Mouse (Mus musculus): ENCODE data around the gene Edc3.

The Edc3 gene

GRCm38 (mm10) chr9:57708068-57708719 is at the start of gene Edc3:
Edc3 (plus strand) TSS chr9:57708540.
- DNase-seq = peak; percentile 90

GRCm38 (mm10) chr9:57658970-57659369 is 49.4 kb upstream of the Edc3 start:
- DNase-seq = no peak

GRCm38 (mm10) chr9:57659774-57660173 is 48.6 kb upstream of the Edc3 start:
- DNase-seq = peak; percentile 65

GRCm38 (mm10) chr9:57660501-57660900 is 47.8 kb upstream of the Edc3 start:
- DNase-seq = no peak

- DNase-seq = no peak
Observed at GRCm38 (mm10) chr9:57661552-57661951, 46.8 kb upstream of the Edc3 start.

- no peak for DNase-seq
Observed at GRCm38 (mm10) chr9:57664616-57665015, 43.7 kb upstream of the Edc3 start.

- no peak for DNase-seq
Observed at GRCm38 (mm10) chr9:57666536-57666935, 41.8 kb upstream of the Edc3 start.

- no peak for DNase-seq
Observed at GRCm38 (mm10) chr9:57667136-57667535, 41.2 kb upstream of the Edc3 start.

- DNase-seq = no peak
Observed at GRCm38 (mm10) chr9:57667817-57668216, 40.5 kb upstream of the Edc3 start.

GRCm38 (mm10) chr9:57668277-57668676 is 40.1 kb upstream of the Edc3 start:
- DNase-seq = no peak

GRCm38 (mm10) chr9:57669566-57669965 is 38.8 kb upstream of the Edc3 start:
- DNase-seq = no peak

- DNase-seq = no peak
Observed at GRCm38 (mm10) chr9:57671037-57671436, 37.3 kb upstream of the Edc3 start.

GRCm38 (mm10) chr9:57671500-57671899 is 36.8 kb upstream of the Edc3 start:
- no peak for DNase-seq

- no peak for DNase-seq
Observed at GRCm38 (mm10) chr9:57681411-57681810, 26.9 kb upstream of the Edc3 start.

GRCm38 (mm10) chr9:57683520-57683919 is 24.8 kb upstream of the Edc3 start, which contains the start of gene Cyp1a2:
Cyp1a2 (minus strand) TSS chr9:57683703.
- no peak for DNase-seq

GRCm38 (mm10) chr9:57686011-57686410 is 22.3 kb upstream of the Edc3 start:
- no peak for DNase-seq

GRCm38 (mm10) chr9:57687751-57688150 is 20.6 kb upstream of the Edc3 start, which contains the start of gene Cyp1a1:
Cyp1a1 (plus strand) TSS chr9:57687928.
- no peak for DNase-seq

GRCm38 (mm10) chr9:57688158-57688557 is 20.2 kb upstream of the Edc3 start:
- peak; percentile 18 for DNase-seq

- no peak for DNase-seq
Observed at GRCm38 (mm10) chr9:57688606-57689005, 19.7 kb upstream of the Edc3 start.

- no peak for DNase-seq
Observed at GRCm38 (mm10) chr9:57694108-57694507, 14.2 kb upstream of the Edc3 start.

GRCm38 (mm10) chr9:57696380-57697285 is 11.7 kb upstream of the Edc3 start:
- DNase-seq = peak; percentile 90

GRCm38 (mm10) chr9:57697380-57697779 is 11.0 kb upstream of the Edc3 start:
- no peak for DNase-seq

- no peak for DNase-seq
Observed at GRCm38 (mm10) chr9:57698466-57699150, 9.7 kb upstream of the Edc3 start.
